Mouse (Mus musculus) heart, embryonic 11.5 days (tissue): ENCODE measurements at regions not wholly inside any gene's neighbourhood (a gene's known extent, or its start where the extent isn't known, plus 50 kb on each side); places are given as distances from the start of the nearest gene placed in this dataset.

ENCODE experiments used
- ATAC-seq: fragments of 200-750 bp; cut with Nextera tagmentation; replicated peaks from 2 replicates; pipeline ENCODE4 v1.8.0; 2017; ENCODE audit warnings: moderate library complexity; ENCODE audit not compliant: insufficient number of reproducible peaks, low FRiP score, low TSS enrichment
- H3K27ac ChIP-seq: fragments of 300-500 bp; sonication (generic); 2 replicates; pipeline ENCODE4 v1.5.1; 2014; ENCODE audit warnings: mild to moderate bottlenecking, low read depth, low read length
- H3K27me3 ChIP-seq: fragments of 300-500 bp; sonication (generic); 2 replicates; pipeline ENCODE4 v1.6.1; 2014; ENCODE audit warnings: mild to moderate bottlenecking, low read length, mixed read lengths; ENCODE audit not compliant: control insufficient read depth, insufficient read depth
- H3K36me3 ChIP-seq: fragments of 300-500 bp; sonication (generic); 2 replicates; pipeline ENCODE4 v1.6.1; 2014; ENCODE audit warnings: mild to moderate bottlenecking, low read length, moderate library complexity, mixed read lengths; ENCODE audit not compliant: control insufficient read depth, insufficient read depth
- H3K4me1 ChIP-seq: fragments of 300-500 bp; sonication (generic); 2 replicates; pipeline ENCODE4 v1.6.1; 2014; ENCODE audit warnings: low read length; ENCODE audit not compliant: control insufficient read depth, insufficient read depth
- H3K4me2 ChIP-seq: fragments of 300-500 bp; sonication (generic); 2 replicates; pipeline ENCODE4 v1.6.1; 2014; ENCODE audit warnings: mild to moderate bottlenecking, moderate library complexity
- H3K4me3 ChIP-seq: fragments of 300-500 bp; sonication (generic); 2 replicates; pipeline ENCODE4 v1.5.1; 2014; ENCODE audit warnings: low read depth, low read length
- H3K9ac ChIP-seq: fragments of 300-500 bp; sonication (generic); 2 replicates; pipeline ENCODE4 v1.6.1; 2014; ENCODE audit warnings: mild to moderate bottlenecking, low read depth, low read length, moderate library complexity
- H3K9me3 ChIP-seq: fragments of 300-500 bp; sonication (generic); replicated peaks from 2 replicates; pipeline ENCODE4 v1.6.1; 2016; ENCODE audit warnings: low read length; ENCODE audit not compliant: control insufficient read depth
- WGBS: fragments of 180-500 bp; shearing (Covaris S2); extraction: QIAGEN DNeasy Blood & Tissue Kit; methylation state at CpG from one replicate; pipeline ENCODE4 v1.1.7; 2014; ENCODE audit not compliant: insufficient replicate concordance; 5-methylcytosine and 5-hydroxymethylcytosine counted together

- Histone ChIP-seq H3K27ac (no peak overlapping the region), H3K9ac (no peak overlapping the region)
- 63% methylated on average over 1 of the region's 1 CpGs for WGBS
These were observed 617.4 kb upstream of the Fam160b2 start for GRCm38 (mm10) chr14:71217041-71217440.

DNA sequence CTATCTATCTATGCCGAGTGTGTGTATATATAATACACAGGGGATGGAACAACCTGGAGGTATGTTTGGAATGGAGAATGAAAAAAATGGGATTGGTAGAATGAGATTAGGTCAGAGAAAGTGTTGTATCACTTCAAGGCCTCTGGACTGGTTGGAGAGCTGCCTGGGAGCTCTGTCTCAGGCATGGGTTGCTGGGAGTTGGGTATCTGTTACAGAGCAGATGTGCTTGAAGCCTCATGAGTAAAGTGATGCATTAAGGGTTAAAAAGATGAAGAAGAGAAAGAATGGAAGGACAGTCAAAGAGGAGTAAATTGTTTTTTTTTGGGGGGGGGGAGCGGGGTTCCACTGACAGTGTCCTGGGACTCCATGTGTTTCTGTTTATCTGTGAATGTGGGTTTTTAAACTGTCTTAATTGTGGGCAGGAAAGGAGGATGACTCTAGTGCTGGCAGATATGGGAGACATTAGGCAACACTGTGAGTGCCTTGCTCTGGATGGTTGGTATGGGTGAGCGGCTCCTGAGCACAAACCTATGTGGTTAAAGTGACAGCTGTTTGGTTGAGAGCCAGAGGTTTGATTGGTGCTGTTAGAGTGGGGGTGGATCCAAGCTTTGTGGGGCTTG is 611.8 kb upstream of the Fam160b2 start:
- H3K27me3 ChIP-seq = no peaks in the 10 kb centered on the region
- H3K27ac ChIP-seq = no peak overlapping the region
- no peak overlapping the region for H3K4me3 ChIP-seq
- H3K9me3 ChIP-seq = no peaks in the 10 kb centered on the region
- H3K9ac ChIP-seq = no peak overlapping the region
- no peaks in the 10 kb centered on the region for H3K4me1 ChIP-seq
- WGBS = 80% methylated on average over 3 of the region's 3 CpGs
- no peak for ATAC-seq
- no peaks in the 10 kb centered on the region for H3K36me3 ChIP-seq
- no peak overlapping the region for H3K4me2 ChIP-seq

More at GRCm38 (mm10) chr14:71217041-71217440, 617.4 kb upstream of the Fam160b2 start:
- Histone ChIP-seq H3K36me3 (no peaks in the 10 kb centered on the region), H3K4me3 (no peak overlapping the region), H3K27me3 (no peaks in the 10 kb centered on the region), H3K4me1 (no peaks in the 10 kb centered on the region), H3K9me3 (no peaks in the 10 kb centered on the region), H3K4me2 (no peak overlapping the region)
- no peak for ATAC-seq

GRCm38 (mm10) chr14:71203459-71203858 is 603.8 kb upstream of the Fam160b2 start:
- H3K27ac ChIP-seq = peak overlapping the region; percentile 35; the same call in 1 of the 2 replicates
- ATAC-seq = 0 out of 2 replicates have a peak, but pooled peaks have one; percentile 35
- peak overlapping the region; percentile 16; the same call in 1 of the 2 replicates for H3K4me2 ChIP-seq

DNA sequence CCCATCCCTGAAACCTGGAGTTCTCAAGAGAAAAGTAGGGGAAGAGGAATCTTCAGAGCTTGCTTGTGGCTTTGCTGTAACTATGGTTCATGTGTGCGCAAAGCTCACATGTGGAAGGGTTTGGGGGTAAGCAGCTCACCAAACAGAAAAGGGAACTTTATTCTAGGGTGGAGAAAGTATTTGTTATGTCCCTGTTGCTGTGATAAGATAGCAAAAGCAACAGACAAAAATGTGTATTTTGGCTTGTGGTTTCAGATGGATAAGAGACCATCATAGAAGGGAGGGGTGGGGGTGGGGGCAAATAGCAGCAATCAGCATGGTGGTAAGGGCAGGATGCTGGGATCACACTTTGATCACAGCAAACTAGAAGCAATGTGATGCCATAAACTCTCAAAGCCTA is 601.3 kb upstream of the Fam160b2 start:
- H3K9me3 ChIP-seq = no peaks in the 10 kb centered on the region
- no peak for ATAC-seq
- H3K27me3 ChIP-seq = no peaks in the 10 kb centered on the region
- H3K9ac ChIP-seq = no peak overlapping the region
- WGBS = 96% methylated on average over 1 of the region's 1 CpGs
- H3K4me1 ChIP-seq = peaks cover 8% of the 10 kb centered on the region; the same call in 1 of the 2 replicates
- no peak overlapping the region for H3K4me2 ChIP-seq
- H3K27ac ChIP-seq = no peak overlapping the region
- H3K36me3 ChIP-seq = no peaks in the 10 kb centered on the region
- H3K4me3 ChIP-seq = no peak overlapping the region

More at GRCm38 (mm10) chr14:71203459-71203858, 603.8 kb upstream of the Fam160b2 start:
- 42% methylated on average over 6 of the region's 6 CpGs for WGBS
- Histone ChIP-seq H3K9me3 (no peaks in the 10 kb centered on the region), H3K4me3 (no peak overlapping the region), H3K4me1 (peaks cover 8% of the 10 kb centered on the region; the same call in 1 of the 2 replicates), H3K9ac (no peak overlapping the region), H3K36me3 (no peaks in the 10 kb centered on the region), H3K27me3 (no peaks in the 10 kb centered on the region)

DNA sequence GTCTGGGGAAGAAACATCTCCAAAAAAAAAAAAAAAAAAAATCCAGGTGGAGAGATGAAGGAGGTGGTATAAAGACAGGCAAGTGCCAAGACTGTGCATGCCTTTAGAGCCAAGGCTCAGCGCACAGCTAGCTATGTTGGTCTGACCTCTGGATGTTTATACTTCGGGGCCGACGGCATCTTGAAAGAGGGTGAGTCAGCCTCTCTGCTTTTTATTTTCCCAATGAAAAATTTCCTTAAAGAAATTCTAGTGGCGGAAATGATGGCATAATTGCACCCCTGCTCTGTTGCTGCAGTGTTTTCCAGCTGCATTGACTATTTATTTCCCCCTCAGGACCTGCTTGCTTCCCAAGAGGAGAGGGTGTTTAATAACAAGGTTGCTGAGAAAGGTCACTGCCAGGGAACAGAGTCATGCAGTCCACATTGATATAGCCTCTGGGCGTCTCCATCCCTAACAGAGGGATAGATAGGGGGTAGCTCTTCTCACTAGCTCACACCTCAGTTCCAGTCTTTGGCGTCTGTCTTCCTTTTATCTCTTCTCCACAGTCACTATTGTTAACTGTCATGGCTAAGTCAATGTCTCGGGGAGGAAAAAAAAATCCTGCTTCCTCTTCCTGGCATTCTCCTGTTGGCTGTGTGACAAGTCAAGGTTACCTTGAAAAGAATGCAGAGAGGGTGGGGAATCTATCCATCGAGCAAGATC is 599.7 kb upstream of the Fam160b2 start:
- no peaks in the 10 kb centered on the region for H3K27me3 ChIP-seq
- H3K9me3 ChIP-seq = no peaks in the 10 kb centered on the region
- H3K27ac ChIP-seq = no peak overlapping the region
- no peak for ATAC-seq
- no peak overlapping the region for H3K9ac ChIP-seq
- 51% methylated on average over 9 of the region's 9 CpGs for WGBS
- H3K4me1 ChIP-seq = peaks cover 8% of the 10 kb centered on the region; the same call in 1 of the 2 replicates
- no peak overlapping the region for H3K4me2 ChIP-seq
- no peak overlapping the region for H3K4me3 ChIP-seq
- no peaks in the 10 kb centered on the region for H3K36me3 ChIP-seq

- Histone ChIP-seq H3K4me1 (peaks cover under 1% of the 10 kb centered on the region; the same call in 1 of the 2 replicates), H3K27me3 (no peaks in the 10 kb centered on the region), H3K9ac (no peak overlapping the region), H3K4me3 (no peak overlapping the region), H3K9me3 (no peaks in the 10 kb centered on the region), H3K4me2 (no peak overlapping the region), H3K36me3 (no peaks in the 10 kb centered on the region), H3K27ac (no peak overlapping the region)
- 83% methylated on average over 2 of the region's 2 CpGs for WGBS
- ATAC-seq = no peak
These were observed 594.6 kb upstream of the Fam160b2 start for GRCm38 (mm10) chr14:71194219-71194618.

- H3K9ac ChIP-seq = no peak overlapping the region
- WGBS = 81% methylated on average over 5 of the region's 5 CpGs
- no peaks in the 10 kb centered on the region for H3K9me3 ChIP-seq
- H3K4me1 ChIP-seq = no peaks in the 10 kb centered on the region
- H3K27me3 ChIP-seq = no peaks in the 10 kb centered on the region
- H3K4me3 ChIP-seq = no peak overlapping the region
- H3K27ac ChIP-seq = no peak overlapping the region
- ATAC-seq = no peak
- H3K36me3 ChIP-seq = no peaks in the 10 kb centered on the region
- H3K4me2 ChIP-seq = no peak overlapping the region
These were observed 592.9 kb upstream of the Fam160b2 start for GRCm38 (mm10) chr14:71192486-71192885.

- Histone ChIP-seq H3K4me2 (no peak overlapping the region), H3K4me3 (no peak overlapping the region), H3K9me3 (no peaks in the 10 kb centered on the region), H3K36me3 (no peaks in the 10 kb centered on the region), H3K27ac (no peak overlapping the region), H3K9ac (no peak overlapping the region), H3K27me3 (no peaks in the 10 kb centered on the region), H3K4me1 (no peaks in the 10 kb centered on the region)
- no peak for ATAC-seq
- WGBS = 49% methylated on average over 2 of the region's 2 CpGs
These were observed 589.7 kb upstream of the Fam160b2 start for GRCm38 (mm10) chr14:71189360-71189759.
